Mouse (Mus musculus) midbrain, embryonic 14.5 days (tissue): Measurements from ENCODE around the gene Grin2d. TPM values are rescaled to one million over a fixed set of nuclear protein-coding genes. Genes with fewer than 3 reads are reported as not detected.

ENCODE experiments used
- ATAC-seq: fragments of 200-750 bp; cut with Nextera tagmentation; 2 replicates; pipeline ENCODE4 v1.8.0; 2017; ENCODE audit warnings: moderate number of reproducible peaks, moderate library complexity; ENCODE audit not compliant: low FRiP score, low TSS enrichment
- DNase-seq: peaks from one replicate; pipeline ENCODE4 v3.0.0-alpha.2; 2015
- H3K27ac ChIP-seq: fragments of 300-500 bp; sonication (generic); replicated peaks from 2 replicates; pipeline ENCODE4 v1.5.1; 2014; ENCODE audit warnings: mild to moderate bottlenecking, low read depth, low read length, moderate library complexity
- H3K27me3 ChIP-seq: fragments of 300-500 bp; sonication (generic); 2 replicates; pipeline ENCODE4 v1.6.1; 2014; ENCODE audit warnings: low read length, control low read depth, mixed read lengths; ENCODE audit not compliant: control insufficient read depth, insufficient read depth
- H3K36me3 ChIP-seq: fragments of 300-500 bp; sonication (generic); 2 replicates; pipeline ENCODE4 v1.6.1; 2014; ENCODE audit warnings: low read length, control low read depth; ENCODE audit not compliant: control insufficient read depth, insufficient read depth
- H3K4me1 ChIP-seq: fragments of 300-500 bp; sonication (generic); 2 replicates; pipeline ENCODE4 v1.6.1; 2014; ENCODE audit warnings: mild to moderate bottlenecking, antibody characterized with exemption, low read length, control low read depth; ENCODE audit not compliant: control insufficient read depth, insufficient read depth
- H3K4me2 ChIP-seq: fragments of 300-500 bp; sonication (generic); 2 replicates; pipeline ENCODE4 v1.6.1; 2014; ENCODE audit warnings: mild to moderate bottlenecking, low read length, moderate library complexity
- H3K4me3 ChIP-seq: fragments of 300-500 bp; sonication (generic); replicated peaks from 2 replicates; pipeline ENCODE4 v1.5.1; 2014; ENCODE audit warnings: low read depth, low read length
- H3K9ac ChIP-seq: fragments of 300-500 bp; sonication (generic); replicated peaks from 2 replicates; pipeline ENCODE4 v1.6.1; 2014; ENCODE audit warnings: mild to moderate bottlenecking, low read length, moderate library complexity
- H3K9me3 ChIP-seq: fragments of 300-500 bp; sonication (generic); 2 replicates; pipeline ENCODE4 v1.6.1; 2016; ENCODE audit warnings: low read length, control low read depth, mixed read lengths; ENCODE audit not compliant: control insufficient read depth
- WGBS: fragments of 180-500 bp; shearing (Covaris S2); extraction: QIAGEN DNeasy Blood & Tissue Kit; methylation state at CpG from one replicate; pipeline ENCODE4 v1.1.7; 2014; 5-methylcytosine and 5-hydroxymethylcytosine counted together
- polyA plus RNA-seq: library from polyadenylated mRNA; unstranded; fragments of >200 nt; fragmentation: Nextera tagmentation; extraction: Ambion mirVana; gene quantifications from 2 replicates; pipeline ENCODE4 v1.2.1, GENCODE M21; 2014

The Grin2d gene
- polyA plus RNA-seq, 1 experiment from 2014 or later: 2.3 TPM

DNA sequence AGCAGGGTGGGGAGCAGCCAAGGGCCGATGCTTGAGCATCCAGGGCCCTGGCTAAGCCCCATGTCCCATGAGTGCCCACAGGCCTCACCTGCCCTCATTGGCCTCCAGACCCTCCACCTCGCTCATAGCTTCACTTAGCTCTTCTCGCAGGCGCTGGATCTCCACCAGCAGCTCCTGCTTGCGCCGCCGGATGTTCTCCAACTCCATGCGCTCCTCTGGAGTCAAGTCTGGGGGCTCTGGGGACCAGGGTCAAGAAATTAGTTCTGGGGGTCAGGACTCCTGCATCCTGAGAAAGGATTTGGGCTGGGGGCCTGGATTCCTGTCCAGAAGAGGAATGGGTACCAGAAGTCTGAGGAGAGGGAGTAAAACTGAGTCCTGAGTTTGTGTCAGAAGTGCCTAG, 65.3 kb downstream of the Grin2d start:
- Histone ChIP-seq H3K36me3 (peaks cover 50% of the 10 kb centered on the region), H3K4me3 (peak overlapping the region; percentile 92), H3K4me2 (peak overlapping the region; percentile 95), H3K27ac (peak overlapping the region; percentile 100), H3K4me1 (peaks cover 24% of the 10 kb centered on the region), H3K27me3 (no peaks in the 10 kb centered on the region), H3K9ac (peak overlapping the region; percentile 99), H3K9me3 (no peaks in the 10 kb centered on the region)
- DNase-seq: no peak
- ATAC-seq: no peak
- 85% methylated on average over 8 of the region's 8 CpGs for WGBS

DNA sequence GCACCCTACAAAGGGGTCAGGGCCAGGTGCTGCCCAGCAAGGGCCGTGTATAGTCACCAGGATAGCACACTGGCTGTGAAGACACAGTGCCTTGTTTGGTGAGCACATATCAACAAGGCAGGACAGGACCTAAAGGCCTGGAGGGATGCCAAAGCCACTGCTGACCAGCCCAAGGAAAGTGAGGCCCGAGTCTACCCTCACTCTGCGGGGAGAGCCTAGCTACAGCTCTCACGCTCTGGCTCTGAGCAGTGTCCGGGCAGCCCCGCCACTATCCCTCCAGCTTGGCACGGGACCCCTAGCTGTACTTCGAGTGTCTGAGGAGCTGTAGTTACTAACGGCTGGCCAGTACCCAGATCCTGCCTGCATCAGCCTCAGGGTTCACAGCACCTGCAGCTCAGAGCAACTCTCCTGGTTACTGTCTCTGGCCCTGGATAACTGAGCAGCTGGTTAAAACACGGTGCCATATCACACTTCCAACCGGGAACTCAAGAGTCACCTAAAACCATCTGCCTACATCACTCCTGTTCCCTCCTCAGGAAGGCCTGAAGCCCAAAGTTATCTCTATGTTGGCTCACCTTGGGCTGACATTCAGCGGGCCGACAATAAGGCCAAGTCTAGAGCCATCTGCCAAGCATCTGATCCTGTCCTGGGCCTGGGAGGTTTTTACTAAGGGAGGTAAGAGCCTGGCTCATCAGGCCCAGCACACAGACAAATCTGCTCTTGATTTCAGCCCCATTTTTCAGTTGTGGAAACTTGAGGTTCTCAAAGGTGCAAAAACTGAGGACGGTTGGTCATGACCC, 68.7 kb downstream of the Grin2d start:
- Histone ChIP-seq H3K9ac (no peak overlapping the region), H3K27me3 (no peaks in the 10 kb centered on the region), H3K4me1 (peaks cover 10% of the 10 kb centered on the region), H3K9me3 (no peaks in the 10 kb centered on the region), H3K4me2 (no peak overlapping the region), H3K36me3 (peaks cover 78% of the 10 kb centered on the region), H3K27ac (no peak overlapping the region), H3K4me3 (no peak overlapping the region)
- DNase-seq (no peak), ATAC-seq (no peak)
- WGBS: 87% methylated on average over 14 of the region's 14 CpGs

DNA sequence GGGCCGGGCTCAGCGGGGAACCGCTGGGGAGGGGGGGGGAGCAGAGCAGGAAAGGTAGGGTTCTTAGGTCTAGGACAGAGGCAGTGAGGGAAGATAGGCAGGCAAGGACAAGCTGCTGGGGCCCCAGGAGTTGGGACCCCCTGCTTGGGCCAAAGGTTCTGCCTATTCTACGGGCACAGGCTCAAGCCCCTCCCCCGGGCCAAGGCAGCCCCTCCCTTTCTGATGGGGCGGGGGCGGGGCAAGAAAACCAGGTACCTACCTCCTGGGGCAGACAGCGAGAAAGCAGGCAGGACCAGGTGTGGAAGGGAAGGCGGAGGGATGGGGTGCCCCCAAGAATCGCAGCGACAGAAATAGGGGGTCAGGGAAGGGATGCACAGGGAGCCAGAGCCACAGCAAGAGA, 69.7 kb downstream of the Grin2d start:
- no peak overlapping the region for H3K4me2 ChIP-seq
- peaks cover 10% of the 10 kb centered on the region for H3K4me1 ChIP-seq
- H3K4me3 ChIP-seq: no peak overlapping the region
- ATAC-seq (no peak), DNase-seq (no peak)
- H3K27ac ChIP-seq: 0 out of 2 replicates have a peak overlapping the region, but pooled peaks have one; percentile 32
- H3K9me3 ChIP-seq: no peaks in the 10 kb centered on the region
- peaks cover 88% of the 10 kb centered on the region for H3K36me3 ChIP-seq
- WGBS: 39% methylated on average over 11 of the region's 11 CpGs
- no peak overlapping the region for H3K9ac ChIP-seq
- H3K27me3 ChIP-seq: no peaks in the 10 kb centered on the region

DNA sequence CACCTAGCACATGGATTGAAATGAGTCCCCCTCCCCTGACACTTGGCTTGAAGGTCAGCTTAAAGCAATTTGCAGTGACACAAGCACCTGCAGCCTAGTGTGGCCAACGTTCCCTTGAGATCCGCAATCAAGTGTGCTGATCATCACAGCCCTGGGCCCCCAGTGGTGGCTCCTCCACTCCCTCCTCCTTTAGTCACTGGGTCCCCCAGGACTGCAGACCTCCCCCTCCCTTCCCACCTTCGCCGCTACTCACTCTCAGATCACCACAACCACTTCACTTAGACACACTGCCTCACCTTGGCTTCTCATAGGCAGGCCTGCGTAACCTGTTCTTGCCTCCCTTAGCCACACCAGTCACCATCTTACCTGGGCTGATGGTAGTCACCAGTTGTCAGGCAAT, 72.2 kb downstream of the Grin2d start:
- Histone ChIP-seq H3K4me1 (no peaks in the 10 kb centered on the region), H3K36me3 (peaks cover 93% of the 10 kb centered on the region), H3K4me3 (no peak overlapping the region), H3K4me2 (no peak overlapping the region), H3K27ac (peak overlapping the region; percentile 6; the same call in 1 of the 2 replicates), H3K9me3 (no peaks in the 10 kb centered on the region), H3K9ac (no peak overlapping the region), H3K27me3 (no peaks in the 10 kb centered on the region)
- ATAC-seq: no peak
- no peak for DNase-seq
- 64% methylated on average over 5 of the region's 5 CpGs for WGBS

DNA sequence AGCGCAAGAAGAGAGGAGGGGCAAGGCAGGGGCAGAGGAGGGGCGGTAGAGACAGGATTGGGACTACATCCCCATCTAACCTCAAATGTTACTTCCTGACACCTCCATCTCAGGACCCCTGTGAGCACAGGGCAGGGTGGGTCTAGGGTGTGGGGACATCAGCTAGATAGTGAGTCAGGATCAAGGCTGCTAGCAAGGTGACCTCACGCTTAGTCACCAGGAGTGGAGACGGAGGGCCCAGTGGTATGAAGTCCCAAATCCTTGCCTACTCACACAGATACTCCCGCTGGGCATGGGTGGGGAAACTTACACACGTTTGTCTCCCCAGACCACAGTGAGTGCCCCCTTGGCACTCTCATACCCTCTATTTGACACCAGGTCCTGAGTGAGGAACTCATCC, 75.6 kb downstream of the Grin2d start:
- Histone ChIP-seq H3K4me3 (no peak overlapping the region), H3K9me3 (no peaks in the 10 kb centered on the region), H3K36me3 (peaks cover 85% of the 10 kb centered on the region), H3K4me2 (no peak overlapping the region), H3K9ac (no peak overlapping the region), H3K27ac (no peak overlapping the region), H3K27me3 (no peaks in the 10 kb centered on the region), H3K4me1 (peaks cover 13% of the 10 kb centered on the region)
- whole genome bisulfite sequencing: 94% methylated on average over 6 of the region's 6 CpGs
- DNase-seq: no peak
- ATAC-seq: no peak

DNA sequence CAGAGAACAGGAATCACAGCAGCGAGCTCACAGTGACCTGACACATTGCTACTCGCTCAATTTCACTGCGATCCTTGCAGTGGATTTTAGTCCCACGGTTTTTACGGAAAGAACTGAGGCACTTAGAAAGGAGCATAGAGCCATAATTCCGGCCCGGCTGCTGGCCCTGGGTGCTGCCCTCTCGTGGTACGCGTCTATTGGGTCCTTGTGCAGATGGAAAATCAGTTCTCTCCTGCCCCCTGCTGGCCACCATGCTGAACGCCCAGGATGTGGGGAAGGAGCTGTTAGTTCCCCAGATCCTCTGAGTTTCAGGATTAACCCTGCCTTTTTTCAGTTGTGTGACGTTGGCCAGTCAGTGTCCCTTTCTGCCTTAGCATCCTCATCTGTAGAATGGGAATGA, 76.8 kb downstream of the Grin2d start:
- H3K27ac ChIP-seq: no peak overlapping the region; the same call in 1 of the 2 replicates
- no peaks in the 10 kb centered on the region for H3K27me3 ChIP-seq
- no peak overlapping the region for H3K4me2 ChIP-seq
- peaks cover 85% of the 10 kb centered on the region for H3K36me3 ChIP-seq
- no peak overlapping the region for H3K9ac ChIP-seq
- WGBS: 3% methylated on average over 12 of the region's 12 CpGs
- H3K4me3 ChIP-seq: no peak overlapping the region
- DNase-seq (peak; percentile 96), ATAC-seq (peak; percentile 59; the same call in 1 of the 2 replicates)
- H3K9me3 ChIP-seq: no peaks in the 10 kb centered on the region
- peaks cover 16% of the 10 kb centered on the region for H3K4me1 ChIP-seq

DNA sequence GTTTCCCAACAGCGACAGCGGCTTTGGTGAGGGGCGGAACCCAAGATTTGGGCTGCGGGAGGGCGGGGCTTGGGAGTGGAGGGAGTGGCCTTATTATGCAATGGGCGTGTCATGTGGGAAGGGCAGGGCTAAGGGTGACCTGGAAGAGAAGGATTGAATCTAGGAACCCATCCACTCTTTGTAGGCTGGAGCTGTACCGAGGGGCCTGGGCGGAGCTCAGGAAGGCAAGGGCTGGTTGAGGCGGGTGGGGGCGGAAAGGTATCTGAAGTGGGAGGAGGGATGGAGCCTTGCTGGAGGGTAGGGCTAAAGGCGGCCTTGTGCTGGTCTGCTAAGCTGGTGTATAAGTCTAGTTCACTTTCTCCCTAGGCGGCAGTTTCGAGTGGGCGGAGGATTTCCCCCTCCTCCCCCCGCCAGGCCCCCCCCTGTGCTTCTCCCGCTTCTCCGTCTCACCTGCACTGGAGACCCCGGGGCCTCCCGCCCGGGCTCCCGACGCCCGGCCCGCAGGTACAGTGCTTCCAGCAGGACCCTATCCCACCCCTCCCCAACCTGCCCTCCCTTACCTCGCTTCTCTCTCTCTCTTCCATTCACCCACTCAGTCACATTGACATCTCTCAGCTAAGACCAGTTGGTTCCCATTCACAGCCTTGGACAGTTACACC, 77.5 kb downstream of the Grin2d start:
- Histone ChIP-seq H3K9me3 (no peaks in the 10 kb centered on the region), H3K4me2 (no peak overlapping the region), H3K4me1 (peaks cover 16% of the 10 kb centered on the region), H3K27me3 (0 out of 2 replicates have a peak, but pooled peaks cover 4% of the 10 kb centered on the region), H3K36me3 (peaks cover 85% of the 10 kb centered on the region), H3K9ac (no peak overlapping the region), H3K4me3 (no peak overlapping the region), H3K27ac (no peak overlapping the region; the same call in 1 of the 2 replicates)
- DNase-seq (no peak), ATAC-seq (no peak)
- WGBS: 27% methylated on average over 25 of the region's 25 CpGs

DNA sequence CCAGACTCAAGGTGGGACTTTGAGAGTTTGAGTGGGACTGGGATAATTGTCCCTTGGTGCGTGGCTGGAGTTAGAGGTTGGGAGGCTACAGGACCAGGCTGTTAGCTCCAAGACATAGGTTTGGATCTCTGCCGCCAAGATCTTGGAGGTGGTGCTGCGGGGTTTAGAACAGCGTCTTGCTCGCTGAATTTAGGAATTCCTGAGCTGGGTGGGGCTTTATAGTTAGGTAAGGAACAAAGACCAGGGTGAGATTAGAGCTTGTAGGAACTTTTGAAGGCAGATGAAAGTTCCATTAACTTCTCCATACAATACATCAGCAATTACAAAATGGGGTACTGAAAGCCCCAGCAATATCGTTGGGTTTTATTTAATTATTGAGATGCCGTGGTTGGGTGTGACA, 78.2 kb downstream of the Grin2d start:
- H3K9me3 ChIP-seq: no peaks in the 10 kb centered on the region
- H3K36me3 ChIP-seq: peaks cover 87% of the 10 kb centered on the region
- H3K4me3 ChIP-seq: no peak overlapping the region
- no peak for DNase-seq
- ATAC-seq: no peak
- H3K27ac ChIP-seq: no peak overlapping the region
- peaks cover 16% of the 10 kb centered on the region for H3K4me1 ChIP-seq
- H3K4me2 ChIP-seq: no peak overlapping the region
- H3K9ac ChIP-seq: no peak overlapping the region
- WGBS: 44% methylated on average over 7 of the region's 7 CpGs
- 0 out of 2 replicates have a peak, but pooled peaks cover 4% of the 10 kb centered on the region for H3K27me3 ChIP-seq
